Mouse (Mus musculus) limb, embryonic 14.5 days (tissue): Measurements from ENCODE around the gene Spta1. TPM values are rescaled to one million over a fixed set of nuclear protein-coding genes. Genes with fewer than 3 reads are reported as not detected.

ENCODE experiments used
- ATAC-seq: fragments of 200-750 bp; cut with Nextera tagmentation; 2 replicates; pipeline ENCODE4 v1.8.0; 2017; ENCODE audit warnings: low read depth, moderate number of reproducible peaks, moderate TSS enrichment; ENCODE audit not compliant: low FRiP score
- DNase-seq: peaks from one replicate; pipeline ENCODE4 v3.0.0-alpha.2; 2015; ENCODE audit warnings: low spot score
- H3K27ac ChIP-seq: fragments of 300-500 bp; sonication (generic); replicated peaks from 2 replicates; pipeline ENCODE4 v1.5.1; 2014; ENCODE audit warnings: low read depth, mild to moderate bottlenecking, low read length, moderate library complexity, mixed read lengths
- H3K27me3 ChIP-seq: fragments of 300-500 bp; sonication (generic); 2 replicates; pipeline ENCODE4 v1.6.1; 2014; ENCODE audit warnings: low read length, mixed read lengths; ENCODE audit not compliant: control insufficient read depth, insufficient read depth
- H3K36me3 ChIP-seq: fragments of 300-500 bp; sonication (generic); 2 replicates; pipeline ENCODE4 v1.6.1; 2014; ENCODE audit warnings: mild to moderate bottlenecking, low read length, moderate library complexity, mixed read lengths; ENCODE audit not compliant: control insufficient read depth, insufficient read depth
- H3K4me1 ChIP-seq: fragments of 300-500 bp; sonication (generic); 2 replicates; pipeline ENCODE4 v1.6.1; 2014; ENCODE audit warnings: antibody characterized with exemption, low read length, mixed read lengths; ENCODE audit not compliant: control insufficient read depth, insufficient read depth
- H3K4me2 ChIP-seq: fragments of 300-500 bp; sonication (generic); replicated peaks from 2 replicates; pipeline ENCODE4 v1.6.1; 2014; ENCODE audit warnings: low read depth, mild to moderate bottlenecking, low read length, moderate library complexity; ENCODE audit not compliant: severe bottlenecking
- H3K4me3 ChIP-seq: fragments of 300-500 bp; sonication (generic); replicated peaks from 2 replicates; pipeline ENCODE4 v1.5.1; 2014; ENCODE audit warnings: low read length
- H3K9ac ChIP-seq: fragments of 300-500 bp; sonication (generic); 2 replicates; pipeline ENCODE4 v1.6.1; 2014; ENCODE audit warnings: mild to moderate bottlenecking, low read depth, low read length, moderate library complexity; ENCODE audit not compliant: severe bottlenecking
- H3K9me3 ChIP-seq: fragments of 300-500 bp; sonication (generic); 2 replicates; pipeline ENCODE4 v1.6.1; 2016; ENCODE audit warnings: low read length; ENCODE audit not compliant: control insufficient read depth
- POLR2A ChIP-seq: fragments of 200-500 bp; IDR thresholded peaks from 2 replicates; pipeline ENCODE4 v1.8.0; 2012; ENCODE audit warnings: inconsistent platforms, mild to moderate bottlenecking, moderate library complexity, borderline replicate concordance; ENCODE audit not compliant: insufficient read depth, insufficient read length; ENCODE audit errors: extremely low read depth
- WGBS: fragments of 180-500 bp; shearing (Covaris S2); extraction: QIAGEN DNeasy Blood & Tissue Kit; methylation state at CpG from one replicate; pipeline ENCODE4 v1.1.7; 2014; 5-methylcytosine and 5-hydroxymethylcytosine counted together
- polyA plus RNA-seq, 2 experiments: library from polyadenylated mRNA; depleted of rRNA in 1 of 2; stranded (reverse) in 1 of 2; unstranded in 1 of 2; fragments of >200 nt; fragmentation: Nextera tagmentation in 1 of 2; extraction: Ambion mirVana in 1 of 2; gene quantifications; 2 replicates each; pipeline versions ENCODE4 v1.2.1 to v1.2.3; 2012 to 2014

The Spta1 gene
- polyA plus RNA-seq, 2 experiments: 0.19 to 0.34 TPM

DNA sequence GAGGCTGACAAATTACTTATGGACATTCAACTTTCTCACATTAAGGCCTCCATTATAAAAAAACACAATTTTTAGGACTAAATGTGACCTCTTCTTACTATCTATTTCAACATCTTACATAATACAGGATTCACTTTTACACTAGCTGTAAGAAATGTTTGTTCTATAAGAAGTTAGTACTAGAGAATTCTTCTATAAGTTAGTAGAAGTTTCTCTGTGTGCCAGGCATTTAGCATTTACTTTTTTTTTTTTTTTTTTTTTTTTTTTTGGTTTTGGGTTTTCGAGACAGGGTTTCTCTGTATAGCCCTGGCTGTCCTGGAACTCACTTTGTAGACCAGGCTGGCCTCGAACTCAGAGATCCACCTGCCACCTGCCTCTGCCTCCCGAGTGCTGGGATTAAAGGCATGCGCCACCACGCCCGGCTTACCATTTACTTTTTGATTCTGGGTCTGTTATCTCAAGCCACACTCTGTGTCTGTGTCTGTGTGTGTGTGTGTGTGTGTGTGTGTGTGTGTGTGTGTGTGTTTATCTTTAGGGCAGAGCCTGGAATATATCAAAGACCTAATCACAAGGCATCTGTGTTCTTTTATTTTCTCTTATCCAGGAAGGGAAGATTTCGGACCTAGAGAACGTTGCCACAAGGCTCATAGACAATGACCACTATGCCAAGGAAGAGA lies 44.1 kb downstream of the Spta1 start:
- no peak for DNase-seq

DNA sequence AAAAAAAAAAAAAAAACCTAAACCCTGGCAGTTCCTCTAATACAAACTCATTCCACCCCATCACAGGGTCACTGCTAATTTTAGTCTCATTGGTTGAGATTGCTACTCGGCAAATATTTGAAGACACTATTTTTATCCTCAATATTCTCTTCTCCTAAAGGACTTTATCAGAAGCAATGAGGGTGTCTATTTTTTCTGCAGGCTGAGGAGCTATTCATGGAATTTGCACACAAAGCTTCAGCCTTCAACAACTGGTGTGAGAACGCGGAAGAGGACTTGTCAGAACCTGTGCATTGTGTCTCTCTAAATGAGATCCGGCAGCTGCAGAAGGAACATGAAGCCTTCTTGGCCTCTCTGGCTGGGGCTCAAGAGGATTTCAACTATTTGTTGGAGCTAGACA lies 67.3 kb downstream of the Spta1 start:
- 79% methylated on average over 4 of the region's 4 CpGs for WGBS
- H3K4me3 ChIP-seq: no peak overlapping the region
- no peak for ATAC-seq
- no peaks in the 10 kb centered on the region for H3K4me1 ChIP-seq
- no peak overlapping the region for H3K4me2 ChIP-seq
- TF ChIP-seq POLR2A: no peak
- H3K27me3 ChIP-seq: no peaks in the 10 kb centered on the region
- H3K36me3 ChIP-seq: no peaks in the 10 kb centered on the region
- no peak overlapping the region for H3K27ac ChIP-seq
- DNase-seq: no peak
- H3K9ac ChIP-seq: no peak overlapping the region
- H3K9me3 ChIP-seq: no peaks in the 10 kb centered on the region

More for the DNA sequence above, 44.1 kb downstream of the Spta1 start:
- Histone ChIP-seq H3K9me3 (no peaks in the 10 kb centered on the region), H3K27me3 (no peaks in the 10 kb centered on the region), H3K27ac (no peak overlapping the region), H3K36me3 (no peaks in the 10 kb centered on the region), H3K4me2 (no peak overlapping the region), H3K4me3 (no peak overlapping the region), H3K9ac (no peak overlapping the region), H3K4me1 (no peaks in the 10 kb centered on the region)
- ATAC-seq: no peak
- TF ChIP-seq POLR2A: no peak
- WGBS: 91% methylated on average over 7 of the region's 8 CpGs

- no peaks in the 10 kb centered on the region for H3K36me3 ChIP-seq
- no peak overlapping the region for H3K27ac ChIP-seq
- H3K9me3 ChIP-seq: no peaks in the 10 kb centered on the region
- WGBS: 79% methylated on average over 2 of the region's 2 CpGs
- DNase-seq: no peak
- H3K9ac ChIP-seq: no peak overlapping the region
- no peak for ATAC-seq
- TF ChIP-seq POLR2A: no peak
- H3K4me3 ChIP-seq: no peak overlapping the region
- no peaks in the 10 kb centered on the region for H3K27me3 ChIP-seq
- no peak overlapping the region for H3K4me2 ChIP-seq
- no peaks in the 10 kb centered on the region for H3K4me1 ChIP-seq
These were observed 72.0 kb downstream of the Spta1 start for GRCm38 (mm10) chr1:174244621-174245020.

DNA sequence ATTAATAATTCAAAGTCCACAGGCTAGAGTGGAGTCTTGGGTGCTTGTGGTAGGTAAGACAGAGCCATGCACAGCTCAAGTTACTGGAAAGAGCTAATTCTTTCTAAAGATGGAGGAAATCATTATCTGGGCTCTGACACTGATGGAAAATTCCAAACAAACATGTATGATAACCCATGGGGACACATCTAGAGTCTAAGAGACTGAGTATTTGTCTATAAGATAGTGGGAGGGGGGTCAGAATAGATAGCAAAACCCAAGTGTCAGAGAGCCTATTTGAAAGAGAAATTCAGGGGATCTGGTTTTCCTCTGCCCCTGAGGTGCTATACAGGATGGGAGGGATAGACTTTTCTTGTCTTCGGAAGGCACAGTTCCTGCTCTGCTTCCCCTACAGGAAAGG lies 73.5 kb downstream of the Spta1 start:
- ATAC-seq (no peak), DNase-seq (no peak)
- Histone ChIP-seq H3K4me3 (no peak overlapping the region), H3K4me2 (no peak overlapping the region), H3K27ac (no peak overlapping the region), H3K27me3 (no peaks in the 10 kb centered on the region), H3K9me3 (no peaks in the 10 kb centered on the region), H3K4me1 (no peaks in the 10 kb centered on the region), H3K9ac (no peak overlapping the region), H3K36me3 (no peaks in the 10 kb centered on the region)
- no peak for TF ChIP-seq POLR2A
- WGBS: 83% methylated on average over 1 of the region's 1 CpGs

- 87% methylated on average over 6 of the region's 6 CpGs for WGBS
- no peak overlapping the region for H3K4me3 ChIP-seq
- no peak overlapping the region for H3K9ac ChIP-seq
- no peak for TF ChIP-seq POLR2A
- no peak for DNase-seq
- no peak overlapping the region for H3K27ac ChIP-seq
- no peaks in the 10 kb centered on the region for H3K4me1 ChIP-seq
- H3K36me3 ChIP-seq: no peaks in the 10 kb centered on the region
- no peak overlapping the region for H3K4me2 ChIP-seq
- no peaks in the 10 kb centered on the region for H3K27me3 ChIP-seq
- no peak for ATAC-seq
- no peaks in the 10 kb centered on the region for H3K9me3 ChIP-seq
These were observed 74.6 kb downstream of the Spta1 start for GRCm38 (mm10) chr1:174247170-174247569.
